Mouse (Mus musculus) lung, adult 2 months (tissue): ENCODE measurements around the gene Vps18.

Experiments used
- CTCF ChIP-seq: fragments of 200-500 bp; IDR thresholded peaks from 2 replicates; pipeline ENCODE4 v1.5.1; 2011; ENCODE audit warnings: mild to moderate bottlenecking, low read length, control low read depth; ENCODE audit not compliant: insufficient read depth
- POLR2A ChIP-seq: fragments of 200-500 bp; IDR thresholded peaks from 2 replicates; pipeline ENCODE4 v1.6.1; 2011; ENCODE audit warnings: low read depth, mild to moderate bottlenecking, control low read depth, low read length, borderline replicate concordance; ENCODE audit errors: extremely low read depth

- no peak for TF ChIP-seq POLR2A
- no peak for TF ChIP-seq CTCF
These were observed 5.9 kb downstream of the Vps18 start for GRCm38 (mm10) chr2:119294411-119294810.
